Mouse (Mus musculus) erythroblast, embryonic 14.5 days (primary cell): Measurements from ENCODE around the gene Rab3a.

Experiments
- GATA1 ChIP-seq: IDR thresholded peaks from 2 replicates; pipeline ENCODE4 v1.6.1; 2012; ENCODE audit warnings: low read length, inconsistent platforms, mixed read lengths
- TAL1 ChIP-seq: IDR thresholded peaks from 3 replicates; pipeline ENCODE4 v1.6.1; 2012; ENCODE audit warnings: low read length, inconsistent platforms, mixed read lengths

- TF ChIP-seq GATA1 (no peak), TAL1 (no peak)
These were observed 10.2 kb downstream of the Rab3a start for GRCm38 (mm10) chr8:70764676-70765075.
